Mouse (Mus musculus): ENCODE measurements around the gene Pde6c. TPM values are rescaled to one million over a fixed set of nuclear protein-coding genes. Genes with fewer than 3 reads are reported as not detected.

Pde6c gene
- polyA plus RNA-seq, 1 experiment from 2014 or later = not detected

GRCm38 (mm10) chr19:38232087-38232486, 99.5 kb downstream of the Pde6c start:
- Histone ChIP-seq H3K4me1 (peaks cover 23% of the 10 kb centered on the region), H3K4me3 (no peak overlapping the region), H3K36me3 (no peaks in the 10 kb centered on the region), H3K9me3 (replicated peaks) (peaks cover 13% of the 10 kb centered on the region), H3K27ac (replicated peaks) (no peak overlapping the region; the same call in 1 of the 2 replicates), H3K27me3 (ENCODE audit: low read depth, poor library complexity, severe bottlenecking) (no peaks in the 10 kb centered on the region)
- DNase-seq (ENCODE audit: low spot score) = no peak
- WGBS = 42% methylated on average over 8 of the region's 8 CpGs

DNA sequence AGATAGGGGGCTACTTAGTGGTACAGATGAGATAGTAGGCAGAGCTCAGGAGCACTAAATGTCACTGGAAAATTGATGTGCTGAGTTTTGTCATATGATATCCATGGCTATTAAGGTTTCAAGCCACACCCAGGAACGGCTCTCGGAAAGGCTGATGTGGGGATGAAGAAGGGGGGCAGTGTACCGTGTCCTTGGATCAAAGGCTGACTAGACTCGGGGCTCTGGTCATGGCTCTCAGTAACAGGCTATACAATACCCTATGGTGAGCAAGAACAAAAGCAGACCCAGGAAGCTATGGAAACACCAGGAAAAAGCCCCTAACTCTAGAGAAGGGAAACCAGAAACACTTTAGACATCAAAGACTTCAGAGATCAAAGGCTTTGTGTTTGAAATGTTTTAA, 99.9 kb downstream of the Pde6c start:
- peak; percentile 34 for DNase-seq (ENCODE audit: low spot score)
- no peak overlapping the region; the same call in 1 of the 2 replicates for H3K27ac ChIP-seq (replicated peaks)
- H3K27me3 ChIP-seq (ENCODE audit: low read depth, poor library complexity, severe bottlenecking) = no peaks in the 10 kb centered on the region
- H3K4me1 ChIP-seq = peaks cover 23% of the 10 kb centered on the region
- no peaks in the 10 kb centered on the region for H3K36me3 ChIP-seq
- WGBS = 20% methylated on average over 4 of the region's 4 CpGs
- H3K9me3 ChIP-seq (replicated peaks) = peaks cover 13% of the 10 kb centered on the region
- no peak overlapping the region for H3K4me3 ChIP-seq

Other genes starting within 250 kb of the Pde6c start
- gene Myof, start 89.2 kb upstream of the Pde6c start, polyA plus RNA-seq (2016; fragmentation: Nextera tagmentation; extraction: Ambion mirVana) = 1.5 and 2.2 TPM in 2 replicates
- gene Cep55, start 77.8 kb upstream of the Pde6c start, polyA plus RNA-seq (2016; fragmentation: Nextera tagmentation; extraction: Ambion mirVana) = 49.2 and 49.5 TPM in 2 replicates
- 0.12 TPM in 1 of 2 replicates, not detected in the other for gene Ffar4, start 35.7 kb upstream of the Pde6c start, polyA plus RNA-seq (2016; fragmentation: Nextera tagmentation; extraction: Ambion mirVana)
- gene Rbp4, start 7.5 kb upstream of the Pde6c start, polyA plus RNA-seq (2016; fragmentation: Nextera tagmentation; extraction: Ambion mirVana) = 2.3 TPM in 2 replicates
- gene Fra10ac1, start 91.4 kb downstream of the Pde6c start, polyA plus RNA-seq (2016; fragmentation: Nextera tagmentation; extraction: Ambion mirVana) = 45.1 and 46.6 TPM in 2 replicates
- gene Lgi1, start 131.8 kb downstream of the Pde6c start, polyA plus RNA-seq (2016; fragmentation: Nextera tagmentation; extraction: Ambion mirVana) = 2.4 and 2.8 TPM in 2 replicates

All from midbrain, embryonic 10.5 days (tissue).